ENCODE assay signal across 7 mouse cellular contexts in genomic region chr1:74036560-74037390, GRCm38 (mm10).
DNase-seq lines count a peak whose midpoint lies in the region; ATAC-seq and TF ChIP-seq lines count a peak whose summit lies in the region.

No protein-coding gene starts in this region.

- peak overlapping the region; percentile 29 for H3K27ac ChIP-seq in embryonic fibroblast, embryonic 13.5 days (ENCODE audit: insufficient read depth, low read length)
- H3K27ac ChIP-seq in limb, embryonic 10.5 days, result peak overlapping the region; percentile 81
- peak overlapping the region; percentile 55 for H3K27ac ChIP-seq in midbrain, embryonic 10.5 days (replicated peaks)
- peak overlapping the region; percentile 33; the same call in 1 of the 2 replicates for H3K27ac ChIP-seq in stomach, embryonic 15.5 days

- no peaks in the 10 kb centered on the region for H3K9me3 ChIP-seq in limb, embryonic 10.5 days (replicated peaks)
- H3K9me3 ChIP-seq in midbrain, embryonic 10.5 days (replicated peaks), result no peaks in the 10 kb centered on the region
- no peaks in the 10 kb centered on the region for H3K9me3 ChIP-seq in stomach, embryonic 15.5 days

- DNase-seq in adrenal gland, adult 8-10 months, result peak; percentile 78
- DNase-seq in heart, postnatal 25 days (ENCODE audit: low spot score), result peak; percentile 63
- DNase-seq in limb, embryonic 10.5 days (ENCODE audit: low spot score), result peak; percentile 61
- peak; percentile 37 for DNase-seq in midbrain, embryonic 10.5 days (ENCODE audit: low spot score)
- DNase-seq in left cerebral cortex, postnatal 36 days (ENCODE audit: low spot score in 2 of 2), result no peak

- peak; percentile 68 for ATAC-seq in stomach, embryonic 15.5 days (ENCODE audit: insufficient read depth, low FRiP score, low read depth)

- intact Hi-C loops in heart, postnatal 25 days (cut with DNase I), result no loop called here
- intact Hi-C loops in left cerebral cortex, postnatal 36 days (cut with DNase I), result no loop called here

- 2% methylated on average over 40 of the region's 40 CpGs for WGBS in limb, embryonic 10.5 days
- WGBS in midbrain, embryonic 10.5 days, result 4% methylated on average over 40 of the region's 40 CpGs
- 2% methylated on average over 35 of the region's 40 CpGs for WGBS in stomach, embryonic 15.5 days

- TF ChIP-seq POLR2A in embryonic fibroblast, embryonic 13.5 days (IDR thresholded peaks at IDR 0.05; ENCODE audit: low read depth, low read length), result peak; percentile 78

- no peaks in the 10 kb centered on the region for H3K27me3 ChIP-seq in limb, embryonic 10.5 days (ENCODE audit: low read depth, poor library complexity, severe bottlenecking)
- peaks cover 56% of the 10 kb centered on the region for H3K27me3 ChIP-seq in midbrain, embryonic 10.5 days (ENCODE audit: low read depth, poor library complexity, severe bottlenecking)
- no peaks in the 10 kb centered on the region for H3K27me3 ChIP-seq in stomach, embryonic 15.5 days (replicated peaks)

- H3K9ac ChIP-seq in stomach, embryonic 15.5 days, result peak overlapping the region; percentile 35; the same call in 1 of the 2 replicates

- peaks cover 12% of the 10 kb centered on the region; the same call in 1 of the 2 replicates for H3K36me3 ChIP-seq in limb, embryonic 10.5 days
- H3K36me3 ChIP-seq in midbrain, embryonic 10.5 days, result no peaks in the 10 kb centered on the region
- H3K36me3 ChIP-seq in stomach, embryonic 15.5 days, result no peaks in the 10 kb centered on the region

- peak; percentile 36; the same call in 1 of the 2 replicates for TF ChIP-seq CTCF in embryonic fibroblast, embryonic 13.5 days (IDR thresholded peaks at IDR 0.05; ENCODE audit: borderline replicate concordance, insufficient read depth, low read length)

- H3K4me3 ChIP-seq in embryonic fibroblast, embryonic 13.5 days (ENCODE audit: insufficient read depth, low read length), result peak overlapping the region; percentile 82
- H3K4me3 ChIP-seq in limb, embryonic 10.5 days, result peak overlapping the region; percentile 54
- H3K4me3 ChIP-seq in midbrain, embryonic 10.5 days, result peak overlapping the region; percentile 53
- peak overlapping the region; percentile 53 for H3K4me3 ChIP-seq in stomach, embryonic 15.5 days (replicated peaks)

- peak overlapping the region; percentile 72 for H3K4me2 ChIP-seq in stomach, embryonic 15.5 days

- peaks cover 18% of the 10 kb centered on the region for H3K4me1 ChIP-seq in embryonic fibroblast, embryonic 13.5 days (ENCODE audit: control insufficient read depth, insufficient read depth, low read length)
- peaks cover 99% of the 10 kb centered on the region for H3K4me1 ChIP-seq in limb, embryonic 10.5 days
- peaks cover 31% of the 10 kb centered on the region for H3K4me1 ChIP-seq in midbrain, embryonic 10.5 days
- peaks cover 34% of the 10 kb centered on the region for H3K4me1 ChIP-seq in stomach, embryonic 15.5 days

Comparison
In these comparisons a context has a peak if more than half of its experiments do, and no peak if none do; other contexts are left out.
1. DNase-seq: peak in adrenal gland, adult 8-10 months (single experiment), heart, postnatal 25 days (single experiment), limb, embryonic 10.5 days (single experiment) and midbrain, embryonic 10.5 days (single experiment); none in left cerebral cortex, postnatal 36 days (0 of 2).
2. H3K27ac ChIP-seq: peak in every context shown above with its lines; median percentile 81 in limb, embryonic 10.5 days; 55 in midbrain, embryonic 10.5 days; 33 in stomach, embryonic 15.5 days; 29 in embryonic fibroblast, embryonic 13.5 days.
3. Peak in every context shown above with its lines, with median percentiles within 50 percentile points of each other: H3K4me3 ChIP-seq.